Mouse (Mus musculus) CH12.LX (cell line): Measurements from ENCODE around the gene Tulp1. TPM values are rescaled to one million over a fixed set of nuclear protein-coding genes. Genes with fewer than 3 reads are reported as not detected.
A peak's percentile ranks its signal among the peaks of the same experiment; 100 is the strongest.

Experiments used
- DNase-seq: peaks from one replicate; pipeline ENCODE4 v3.0.0-alpha.2; 2013; ENCODE audit errors: extremely low read depth
- H3K27ac ChIP-seq: 2 replicates; pipeline ENCODE4 v1.5.1; 2012; ENCODE audit warnings: low read depth, mild to moderate bottlenecking, control low read depth, moderate library complexity; ENCODE audit not compliant: insufficient read depth
- H3K27me3 ChIP-seq: replicated peaks from 2 replicates; pipeline ENCODE3; 2012; ENCODE audit warnings: inconsistent platforms
- H3K36me3 ChIP-seq, 2 experiments: replicated peaks in 1 of 2; 2 replicates each; pipeline versions ENCODE3 to v1.6.1; 2012; ENCODE audit warnings: inconsistent platforms in 1 of 2, low read length in 1 of 2, mild to moderate bottlenecking in 1 of 2, mixed read lengths in 1 of 2, moderate library complexity in 1 of 2; ENCODE audit not compliant: control insufficient read depth in 1 of 2, insufficient read depth in 1 of 2
- H3K4me1 ChIP-seq, 2 experiments: 2 replicates each; pipeline ENCODE4 v1.6.1; 2012; ENCODE audit warnings: inconsistent platforms in 1 of 2, moderate library complexity in 1 of 2; ENCODE audit not compliant: insufficient read depth in 2 of 2, control insufficient read depth in 1 of 2
- H3K4me2 ChIP-seq: 2 replicates; pipeline ENCODE4 v1.6.1; 2012; ENCODE audit warnings: low read depth, mild to moderate bottlenecking, control low read depth; ENCODE audit not compliant: poor library complexity, insufficient read depth, severe bottlenecking
- H3K4me3 ChIP-seq, 3 experiments: fragments of 150-350 bp in 1 of 3; sonication (generic) in 1 of 3; replicated peaks in 1 of 3; 2 replicates each; pipeline versions ENCODE3 to v1.5.1; 2011 to 2012; ENCODE audit warnings: low read depth in 2 of 3, low read length in 2 of 3, mild to moderate bottlenecking in 2 of 3, moderate library complexity in 2 of 3, control low read depth in 1 of 3, improper control_type of control experiment in 1 of 3, inconsistent platforms in 1 of 3, mixed read lengths in 1 of 3; ENCODE audit not compliant: poor library complexity in 1 of 3
- H3K79me2 ChIP-seq: replicated peaks from 2 replicates; pipeline ENCODE4 v1.6.1; 2012; ENCODE audit warnings: mild to moderate bottlenecking, moderate library complexity; ENCODE audit not compliant: control insufficient read depth, poor library complexity, insufficient read depth, severe bottlenecking; ENCODE audit errors: extremely low read depth
- H3K9ac ChIP-seq: 2 replicates; pipeline ENCODE4 v1.6.1; 2012; ENCODE audit warnings: low read depth, mild to moderate bottlenecking, control low read depth, moderate library complexity; ENCODE audit not compliant: insufficient read depth
- H3K9me3 ChIP-seq: replicated peaks from 2 replicates; pipeline ENCODE3; 2012; ENCODE audit warnings: low read length, inconsistent platforms, mixed read lengths
- BHLHE40 ChIP-seq: IDR thresholded peaks from 2 replicates; pipeline ENCODE4 v1.6.1; 2011; ENCODE audit warnings: mild to moderate bottlenecking, low read depth, low read length, improper control_type of control experiment
- CHD1 ChIP-seq: IDR thresholded peaks from 2 replicates; pipeline ENCODE4 v1.6.1; 2012; ENCODE audit warnings: low read depth, low read length, improper control_type of control experiment, inconsistent platforms
- CHD2 ChIP-seq: IDR thresholded peaks from 2 replicates; pipeline ENCODE4 v1.6.1; 2011; ENCODE audit warnings: low read length, improper control_type of control experiment
- CTCF ChIP-seq, 2 experiments: IDR thresholded peaks in 1 of 2; conservative IDR thresholded peaks in 1 of 2; 2 replicates each; pipeline ENCODE4 v1.5.1; 2011 to 2012; ENCODE audit warnings: low read depth in 2 of 2, low read length in 2 of 2, improper control_type of control experiment in 1 of 2, inconsistent platforms in 1 of 2, mild to moderate bottlenecking in 1 of 2, moderate library complexity in 1 of 2
- E2F4 ChIP-seq: IDR thresholded peaks from 2 replicates; pipeline ENCODE4 v1.6.1; 2011; ENCODE audit warnings: low read depth, low read length, improper control_type of control experiment; ENCODE audit not compliant: insufficient replicate concordance
- ELF1 ChIP-seq: IDR thresholded peaks from 2 replicates; pipeline ENCODE4 v1.6.1; 2014; ENCODE audit warnings: low read depth, mild to moderate bottlenecking, inconsistent platforms, low read length, improper control_type of control experiment
- EP300 ChIP-seq: IDR thresholded peaks from 2 replicates; pipeline ENCODE4 v1.6.1; 2011; ENCODE audit warnings: low read length, improper control_type of control experiment
- ETS1 ChIP-seq: conservative IDR thresholded peaks from 2 replicates; pipeline ENCODE4 v1.6.1; 2012; ENCODE audit warnings: low read depth, mild to moderate bottlenecking, inconsistent platforms, low read length, improper control_type of control experiment, moderate library complexity
- GABPA ChIP-seq: IDR thresholded peaks from 2 replicates; pipeline ENCODE4 v1.6.1; 2012; ENCODE audit warnings: low read depth, low read length, improper control_type of control experiment, inconsistent platforms; ENCODE audit not compliant: insufficient replicate concordance
- HCFC1 ChIP-seq: IDR thresholded peaks from 2 replicates; pipeline ENCODE4 v1.6.1; 2012; ENCODE audit warnings: low read depth, mild to moderate bottlenecking, inconsistent platforms, low read length, improper control_type of control experiment
- IRF4 ChIP-seq: IDR thresholded peaks from 2 replicates; pipeline ENCODE4 v1.6.1; 2014; ENCODE audit warnings: low read depth, mild to moderate bottlenecking, inconsistent platforms, low read length, improper control_type of control experiment
- JUN ChIP-seq: IDR thresholded peaks from 2 replicates; pipeline ENCODE4 v1.6.1; 2011; ENCODE audit warnings: low read depth, mild to moderate bottlenecking, low read length, improper control_type of control experiment, moderate library complexity; ENCODE audit not compliant: insufficient read depth
- JUND ChIP-seq: conservative IDR thresholded peaks from 2 replicates; pipeline ENCODE4 v1.6.1; 2011; ENCODE audit warnings: low read depth, low read length, improper control_type of control experiment
- KAT2A ChIP-seq: IDR thresholded peaks from 2 replicates; pipeline ENCODE4 v1.6.1; 2012; ENCODE audit warnings: low read length, improper control_type of control experiment, inconsistent platforms; ENCODE audit not compliant: insufficient replicate concordance
- MAFK ChIP-seq: IDR thresholded peaks from 2 replicates; pipeline ENCODE4 v1.6.1; 2011; ENCODE audit warnings: low read length, improper control_type of control experiment; ENCODE audit not compliant: insufficient replicate concordance
- MAX ChIP-seq: IDR thresholded peaks from 2 replicates; pipeline ENCODE4 v1.6.1; 2011; ENCODE audit warnings: low read length, improper control_type of control experiment
- MAZ ChIP-seq: IDR thresholded peaks from 2 replicates; pipeline ENCODE4 v1.6.1; 2012; ENCODE audit warnings: low read depth, mild to moderate bottlenecking, inconsistent platforms, low read length, improper control_type of control experiment, moderate library complexity
- MEF2A ChIP-seq: IDR thresholded peaks from 2 replicates; pipeline ENCODE4 v1.6.1; 2014; ENCODE audit warnings: low read depth, mild to moderate bottlenecking, inconsistent platforms, low read length, improper control_type of control experiment, borderline replicate concordance
- MXI1 ChIP-seq: IDR thresholded peaks from 2 replicates; pipeline ENCODE4 v1.6.1; 2011; ENCODE audit warnings: mild to moderate bottlenecking, low read depth, low read length, improper control_type of control experiment
- MYC ChIP-seq: IDR thresholded peaks from 2 replicates; pipeline ENCODE4 v1.6.1; 2011; ENCODE audit warnings: low read depth, mild to moderate bottlenecking, improper control_type of control experiment, low read length
- NELFE ChIP-seq: IDR thresholded peaks from 2 replicates; pipeline ENCODE4 v1.6.1; 2011; ENCODE audit warnings: low read depth, low read length, improper control_type of control experiment
- NRF1 ChIP-seq: IDR thresholded peaks from 2 replicates; pipeline ENCODE4 v1.6.1; 2014; ENCODE audit warnings: low read depth, mild to moderate bottlenecking, inconsistent platforms, low read length, improper control_type of control experiment, moderate library complexity
- PAX5 ChIP-seq: IDR thresholded peaks from 2 replicates; pipeline ENCODE4 v1.6.1; 2012; ENCODE audit warnings: low read length, inconsistent platforms, mixed read lengths
- POLR2A ChIP-seq: IDR thresholded peaks from 2 replicates; pipeline ENCODE4 v1.6.1; 2011; ENCODE audit warnings: low read depth, mild to moderate bottlenecking, improper control_type of control experiment, low read length
- POLR2AphosphoS2 ChIP-seq: IDR thresholded peaks from 2 replicates; pipeline ENCODE4 v1.6.1; 2011; ENCODE audit warnings: low read depth, low read length, improper control_type of control experiment
- RAD21 ChIP-seq: IDR thresholded peaks from 2 replicates; pipeline ENCODE4 v1.6.1; 2011; ENCODE audit warnings: low read depth, mild to moderate bottlenecking, low read length, improper control_type of control experiment, moderate library complexity
- RCOR1 ChIP-seq: conservative IDR thresholded peaks from 2 replicates; pipeline ENCODE4 v1.6.1; 2012; ENCODE audit warnings: low read depth, mild to moderate bottlenecking, inconsistent platforms, low read length, improper control_type of control experiment
- SIN3A ChIP-seq: IDR thresholded peaks from 2 replicates; pipeline ENCODE4 v1.6.1; 2012; ENCODE audit warnings: low read length, improper control_type of control experiment, inconsistent platforms
- SMC3 ChIP-seq: IDR thresholded peaks from 2 replicates; pipeline ENCODE4 v1.6.1; 2011; ENCODE audit warnings: low read depth, low read length, improper control_type of control experiment
- TBP ChIP-seq: conservative IDR thresholded peaks from 2 replicates; pipeline ENCODE4 v1.6.1; 2011; ENCODE audit warnings: low read depth, low read length, improper control_type of control experiment
- TCF12 ChIP-seq: IDR thresholded peaks from 2 replicates; pipeline ENCODE4 v1.6.1; 2014; ENCODE audit warnings: low read depth, mild to moderate bottlenecking, inconsistent platforms, low read length, improper control_type of control experiment
- UBTF ChIP-seq: IDR thresholded peaks from 2 replicates; pipeline ENCODE4 v1.6.1; 2012; ENCODE audit warnings: low read depth, mild to moderate bottlenecking, inconsistent platforms, low read length, improper control_type of control experiment, moderate library complexity
- USF1 ChIP-seq: IDR thresholded peaks from 2 replicates; pipeline ENCODE4 v1.6.1; 2014; ENCODE audit warnings: low read depth, mild to moderate bottlenecking, inconsistent platforms, low read length, improper control_type of control experiment
- USF2 ChIP-seq: conservative IDR thresholded peaks from 2 replicates; pipeline ENCODE4 v1.6.1; 2011; ENCODE audit warnings: low read depth, low read length, improper control_type of control experiment
- ZC3H11A ChIP-seq: IDR thresholded peaks from 2 replicates; pipeline ENCODE4 v1.6.1; 2012; ENCODE audit warnings: low read depth, mild to moderate bottlenecking, inconsistent platforms, low read length, improper control_type of control experiment
- ZKSCAN1 ChIP-seq: IDR thresholded peaks from 2 replicates; pipeline ENCODE4 v1.6.1; 2012; ENCODE audit warnings: low read depth, inconsistent platforms, low read length, improper control_type of control experiment, borderline replicate concordance
- ZMIZ1 ChIP-seq: IDR thresholded peaks from 2 replicates; pipeline ENCODE4 v1.6.1; 2012; ENCODE audit warnings: low read depth, mild to moderate bottlenecking, inconsistent platforms, low read length, improper control_type of control experiment
- ZNF384 ChIP-seq: IDR thresholded peaks from 2 replicates; pipeline ENCODE4 v1.6.1; 2012; ENCODE audit warnings: low read depth, low read length, improper control_type of control experiment, inconsistent platforms
- dilution Hi-C: fragments of 300-500 bp; cut with MboI; formaldehyde crosslinking; loops from 2 replicates; pipeline ENCODE4 v1.14.3; 2020; ENCODE audit warnings: low sequenced_read_pairs; ENCODE audit not compliant: extremely low pct_unique_long_range_greater_than_20kb, extremely low pct_ligation_motif_present
- in situ Hi-C: fragments of 300-500 bp; cut with MboI; formaldehyde crosslinking; loops from 3 replicates; pipeline ENCODE4 v1.14.3; 2019; ENCODE audit warnings: low sequenced_read_pairs, low pct_ligation_motif_present, low pct_unique_long_range_greater_than_20kb, mixed read lengths
- polyA plus RNA-seq: library from polyadenylated mRNA; unstranded; fragments of >175 nt; gene quantifications from 2 replicates; pipeline ENCODE4 v1.2.1, GENCODE M21; 2012; ENCODE audit warnings: low read depth; ENCODE audit not compliant: insufficient read length
- total RNA-seq, 2 experiments: library from RNA; depleted of rRNA; stranded (reverse); fragments of 300-350 nt in 1 of 2; fragments of >200 nt in 1 of 2; gene quantifications; 2 replicates each; pipeline ENCODE4 v1.2.3; 2012 to 2014

The Tulp1 gene
- total and polyA plus RNA-seq, 3 experiments = not detected

DNA sequence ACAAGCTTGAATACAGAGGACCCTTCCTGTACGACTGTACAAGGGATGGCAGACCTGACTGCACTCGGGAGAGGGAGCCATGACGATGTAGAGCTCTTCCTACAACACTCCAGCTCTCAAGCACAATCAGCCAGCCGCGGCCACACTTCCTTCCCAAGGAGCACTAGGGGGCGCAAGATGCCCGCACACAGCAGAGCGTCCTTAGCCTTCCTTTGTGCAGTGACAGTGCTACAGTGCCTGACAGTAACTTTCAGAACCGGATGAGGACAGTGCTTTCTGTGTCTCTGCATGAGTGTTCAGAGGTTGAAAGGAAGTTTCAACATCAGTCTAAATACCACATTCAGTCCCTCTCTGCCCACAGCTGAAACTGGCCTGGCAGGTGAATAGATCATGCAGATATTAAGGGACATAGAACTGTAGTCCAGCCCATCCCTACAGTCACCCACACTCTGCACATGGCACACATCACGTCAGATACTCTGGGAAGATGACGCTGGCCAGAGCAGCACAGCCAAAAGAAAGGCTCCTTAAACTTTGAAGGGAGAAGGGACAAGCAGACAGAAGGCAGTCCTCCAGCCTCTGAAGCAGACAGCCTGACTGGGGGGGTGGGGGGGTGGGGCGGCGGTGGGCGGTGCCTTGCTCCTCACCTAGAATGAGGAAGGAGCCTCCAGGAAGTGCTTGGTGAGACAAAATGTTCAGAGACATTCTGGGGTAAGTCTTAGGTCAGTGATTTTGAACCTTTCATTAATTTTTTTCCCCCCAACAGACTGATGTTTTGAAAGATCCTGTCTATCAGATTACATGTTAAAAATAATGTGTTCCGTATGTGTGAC, 42.6 kb upstream of the Tulp1 start:
- peak; percentile 91 for DNase-seq
- no peaks in the 10 kb centered on the region for H3K27me3 ChIP-seq
- no peaks in the 10 kb centered on the region for H3K79me2 ChIP-seq
- H3K4me3 ChIP-seq = peak overlapping the region; percentile 25 to 32 (median 28)
- TF ChIP-seq RAD21 (peak; percentile 96), NRF1 (no peak), IRF4 (peak; percentile 84), MYC (peak; percentile 45; the same call in 1 of the 2 replicates), CHD2 (no peak), RCOR1 (no peak), BHLHE40 (peak; percentile 49), TCF12 (peak; percentile 63), GABPA (no peak), USF2 (no peak), ZKSCAN1 (no peak), MAZ (peak; percentile 29; the same call in 1 of the 2 replicates), MEF2A (peak; percentile 59; the same call in 1 of the 2 replicates), ETS1 (no peak), MAX (peak; percentile 63), MAFK (no peak), ZC3H11A (peak; percentile 73), PAX5 (no peak), USF1 (no peak), UBTF (0 out of 2 replicates have a peak, but pooled peaks have one; percentile 39), ELF1 (peak; percentile 78), POLR2A (peak; percentile 21; the same call in 1 of the 2 replicates), ZMIZ1 (no peak), ZNF384 (0 out of 2 replicates have a peak, but pooled peaks have one; percentile 23), HCFC1 (no peak), JUN (no peak), TBP (no peak), SIN3A (peak; percentile 76), NELFE (peak; percentile 53; the same call in 1 of the 2 replicates), MXI1 (peak; percentile 80; the same call in 1 of the 2 replicates), EP300 (no peak), CHD1 (no peak), E2F4 (no peak), JUND (no peak), KAT2A (no peak), SMC3 (peak; percentile 92), CTCF (conservative IDR thresholded peaks at IDR 0.05 in 1 of 2, IDR thresholded peaks at IDR 0.05 in 1 of 2; ENCODE audit: low read depth in 2 of 2, low read length in 2 of 2) (peak; percentile 78 to 98), POLR2AphosphoS2 (no peak)
- no peak overlapping the region; the same call in 1 of the 2 replicates for H3K9ac ChIP-seq
- in situ Hi-C loops (no loop called here), dilution Hi-C loops (no loop called here)
- peaks cover 3 to 16% of the 10 kb centered on the region in 2 experiments; a peak in 3 of 4 replicates for H3K4me1 ChIP-seq
- H3K27ac ChIP-seq = peak overlapping the region; percentile 75
- peak overlapping the region; percentile 63 for H3K4me2 ChIP-seq
- peaks cover 21 to 54% of the 10 kb centered on the region in 2 experiments for H3K36me3 ChIP-seq
- peaks cover 2% of the 10 kb centered on the region for H3K9me3 ChIP-seq
